Mouse (Mus musculus): ENCODE measurements around the gene Tmem176b.

DNA sequence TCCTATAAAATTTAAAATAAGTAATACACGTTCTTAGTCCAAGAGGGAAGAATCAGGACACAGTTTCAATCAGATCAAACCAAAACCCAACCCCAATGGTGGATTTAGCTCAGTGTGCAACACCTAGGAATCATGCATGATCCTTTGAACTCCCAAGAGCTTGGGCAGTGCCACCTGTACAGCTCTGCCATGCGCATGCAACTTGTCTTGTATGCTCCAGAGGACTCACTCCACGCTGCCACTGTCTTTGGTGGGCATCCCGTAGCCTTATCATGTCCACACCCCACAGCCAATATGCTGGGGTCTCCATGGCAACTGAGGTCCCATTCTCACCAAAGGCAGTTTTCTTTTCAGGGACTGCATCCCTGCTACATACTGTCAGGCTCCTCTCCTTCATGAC lies 25.9 kb upstream of the Tmem176b start:
- no peak for TF ChIP-seq GATA1 (IDR thresholded peaks at IDR 0.05; ENCODE audit: borderline replicate concordance, low read length)
- no peak for TF ChIP-seq FLI1 (IDR thresholded peaks at IDR 0.05; ENCODE audit: low read length)

Measured in megakaryocyte, embryonic 14.5 days (primary cell).